20 mouse cellular contexts compared by ENCODE assay signal in genomic region chr5:119560392-119560791, GRCm38 (mm10).
"Had no signal": no experiment of that assay in that cellular context is flagged by ENCODE, and none has a peak within 500 bp of the region (broad histone marks: within the 10 kb centered on the region; RNA-seq: fewer than 3 reads in every experiment).

No protein-coding gene starts in this region.

- H3K4me3 ChIP-seq: left cerebral cortex, adult 2 months; limb, embryonic 12.5 days; limb, embryonic 15.5 days; midbrain, embryonic 15.5 days; myocyte; neural tube, embryonic 13.5 days had no signal

- H3K4me2 ChIP-seq: limb, embryonic 12.5 days; limb, embryonic 15.5 days; liver, embryonic 11.5 days; lung, embryonic 14.5 days; midbrain, embryonic 15.5 days; neural tube, embryonic 13.5 days had no signal

- H3K27ac ChIP-seq: left cerebral cortex, adult 2 months; limb, embryonic 12.5 days; limb, embryonic 15.5 days; liver, embryonic 14.5 days; macrophage; midbrain, embryonic 15.5 days; neural tube, embryonic 13.5 days had no signal

- H3K9me3 ChIP-seq: limb, embryonic 15.5 days; midbrain, embryonic 15.5 days; neural tube, embryonic 13.5 days had no signal

- H3K9ac ChIP-seq: limb, embryonic 12.5 days; limb, embryonic 15.5 days; liver, embryonic 14.5 days; liver, postnatal 0 days; lung, embryonic 14.5 days; midbrain, embryonic 15.5 days; neural tube, embryonic 13.5 days had no signal

- H3K36me3 ChIP-seq: limb, embryonic 12.5 days; limb, embryonic 15.5 days; midbrain, embryonic 15.5 days; neural tube, embryonic 13.5 days had no signal

- ATAC-seq: intestine, embryonic 16.5 days; liver, postnatal 0 days; lung, postnatal 0 days; midbrain, embryonic 15.5 days had no signal

- DNase-seq: kidney, adult 18-20 months; kidney, adult 9 months; kidney, postnatal 14 days; kidney, postnatal 4 days; layer of hippocampus, postnatal 36 days; liver, postnatal 0 days; lung, embryonic 14.5 days; right cerebral cortex, postnatal 25 days; thymus, postnatal 25 days had no signal
